Mouse (Mus musculus): ENCODE measurements at regions not wholly inside any gene's neighbourhood (a gene's known extent, or its start where the extent isn't known, plus 50 kb on each side); places are given as distances from the start of the nearest gene placed in this dataset.

DNA sequence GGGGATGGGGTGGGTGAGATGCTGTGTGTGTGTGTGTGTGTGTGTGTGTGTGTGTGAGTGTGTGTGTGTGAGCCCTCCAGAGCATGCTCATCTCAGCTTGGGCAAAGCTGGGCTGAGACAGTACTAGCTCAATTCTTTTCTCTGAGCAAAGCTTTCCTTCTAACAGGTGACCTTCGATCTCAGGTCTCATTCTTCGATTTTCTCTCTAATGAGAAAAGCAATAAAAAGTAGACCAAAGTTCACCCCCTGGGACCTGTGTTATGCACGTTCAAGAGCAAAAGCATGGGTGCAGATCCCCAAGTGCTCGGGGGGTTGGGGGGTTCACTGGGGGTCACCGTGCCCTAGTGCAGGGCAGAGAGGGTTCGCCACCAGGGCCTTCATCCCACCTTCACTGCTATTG, 103.1 kb upstream of the Slc22a12 start:
- DNase-seq (ENCODE audit: low spot score), result no peak

DNA sequence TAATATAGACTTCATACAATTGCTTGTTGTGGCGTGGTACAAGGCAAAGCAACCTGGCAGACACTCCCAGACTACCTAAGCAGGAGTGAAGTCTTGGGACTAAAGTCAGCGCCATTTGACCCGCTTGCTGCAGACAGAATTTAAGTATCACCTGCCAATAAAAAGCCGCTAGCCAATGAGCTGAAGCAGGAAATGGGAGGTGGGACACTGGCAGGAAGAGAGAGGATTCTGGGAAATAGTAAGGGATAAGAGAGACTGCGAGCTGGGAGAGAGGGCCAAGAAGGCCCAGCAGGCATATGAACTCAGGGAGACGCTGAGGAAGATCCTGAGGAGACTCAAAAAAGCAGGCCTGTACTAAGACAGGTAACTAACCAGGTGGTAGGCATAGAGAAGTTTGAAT, 102.0 kb upstream of the Slc22a12 start:
- DNase-seq (ENCODE audit: low spot score), result no peak

DNA sequence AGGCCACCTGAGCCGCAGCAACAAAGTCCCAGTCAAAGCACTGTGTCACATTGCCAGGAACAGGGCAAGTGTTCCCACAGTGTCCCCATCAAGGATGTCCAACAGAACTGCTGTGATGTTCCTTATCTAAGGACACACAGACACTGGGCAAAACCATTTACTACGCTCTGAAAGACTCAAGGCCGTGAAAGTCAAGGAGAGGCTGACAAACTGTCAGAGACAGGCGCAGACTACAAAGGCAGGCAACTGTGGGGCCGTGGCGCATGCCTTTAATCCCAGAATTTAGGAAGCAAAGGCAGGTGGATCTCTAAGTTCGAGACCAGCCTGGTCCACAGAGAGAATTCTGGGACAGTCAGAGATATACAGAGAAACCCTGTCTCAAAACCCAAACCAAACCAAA, 96.8 kb upstream of the Slc22a12 start:
- no peak for DNase-seq (ENCODE audit: low spot score)

DNA sequence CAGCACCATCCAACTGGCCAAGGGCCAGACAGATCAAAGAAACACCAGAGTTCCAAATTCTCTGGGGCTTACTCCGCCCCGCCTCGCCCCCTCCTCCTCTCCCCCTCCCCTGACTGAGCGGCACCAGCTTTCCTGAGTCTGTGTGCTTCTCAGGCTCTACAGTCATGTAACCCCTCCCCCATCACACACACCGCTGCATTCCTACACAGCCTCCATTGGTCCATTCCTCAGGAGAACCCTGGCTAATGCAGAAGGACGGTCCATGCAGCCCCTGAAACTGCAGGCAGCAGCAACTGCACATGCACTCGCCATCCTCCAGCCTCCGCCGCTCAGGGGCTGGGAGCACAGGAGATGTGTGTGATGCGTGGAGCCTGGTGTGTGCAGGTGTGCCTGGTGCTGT, 90.6 kb upstream of the Slc22a12 start:
- no peak for DNase-seq (ENCODE audit: low spot score)

DNA sequence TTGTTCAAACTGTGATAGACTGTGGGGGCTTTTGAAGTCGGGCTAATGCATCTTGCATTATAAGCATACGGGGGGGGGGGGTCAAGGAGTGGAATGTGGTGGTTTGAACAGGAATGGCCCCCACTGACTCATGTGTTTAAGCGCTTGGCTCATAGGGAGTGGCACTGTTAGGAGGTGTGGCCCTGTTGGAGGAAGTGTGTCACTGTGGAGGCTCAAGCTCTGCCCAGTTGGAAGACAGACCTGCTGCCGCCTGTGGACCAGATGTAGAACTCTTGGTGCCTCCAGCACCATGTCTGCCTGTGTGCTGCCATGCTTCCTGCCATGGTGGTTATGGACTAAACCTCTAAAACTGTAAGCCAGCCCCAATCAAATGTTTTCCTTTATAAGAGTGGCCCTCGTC, 89.0 kb upstream of the Slc22a12 start:
- DNase-seq (ENCODE audit: low spot score), result no peak

DNA sequence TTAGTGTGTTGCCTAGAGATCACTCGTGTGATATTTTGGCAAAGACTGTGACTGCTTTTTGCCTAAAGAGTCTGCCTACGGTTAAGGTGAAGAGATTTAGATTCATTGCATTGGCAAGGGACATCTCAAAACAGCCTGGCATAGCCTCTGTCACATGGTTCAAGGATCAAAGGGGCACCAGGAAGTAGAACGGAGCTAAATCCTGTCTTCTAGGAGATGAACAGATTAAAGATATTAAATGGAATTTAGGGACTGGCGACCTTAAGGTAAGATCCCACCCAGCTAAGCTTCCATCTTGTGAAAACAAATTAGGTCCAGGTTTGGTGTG, 87.7 kb upstream of the Slc22a12 start:
- no peak for DNase-seq (ENCODE audit: low spot score)

DNA sequence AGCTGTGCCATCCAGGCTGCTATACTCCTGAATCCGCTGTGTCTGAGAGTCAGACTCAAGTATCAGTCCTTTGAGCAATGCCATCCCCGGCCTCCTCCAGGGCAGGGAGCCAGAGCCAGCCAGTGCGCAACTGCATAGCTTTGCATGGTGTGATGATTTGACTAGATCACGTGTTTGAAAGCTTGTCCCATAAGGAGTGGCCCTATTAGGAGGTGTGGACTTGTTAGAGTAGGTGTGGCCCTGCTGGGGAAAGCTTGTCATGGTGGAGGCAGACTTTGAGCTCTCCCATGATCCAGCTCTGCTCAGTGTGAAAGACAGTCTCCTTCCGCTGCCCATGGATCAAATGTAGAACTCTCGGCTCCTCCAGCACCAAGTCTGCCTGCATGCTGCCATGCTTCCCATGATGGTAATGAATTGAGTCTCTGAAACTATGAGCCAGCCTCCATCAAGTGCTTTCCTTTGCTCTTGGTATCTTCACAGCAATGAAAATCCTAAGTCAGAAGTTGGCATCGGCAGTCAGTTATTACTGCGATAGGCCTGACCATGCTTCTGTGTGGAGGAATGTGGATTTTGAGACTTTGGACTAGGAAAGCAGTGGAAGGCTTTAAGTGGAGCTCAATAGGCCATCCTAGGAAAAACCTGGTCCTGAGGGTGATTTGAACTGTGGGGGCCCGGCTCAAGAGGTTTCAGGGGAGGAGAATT, 87.2 kb upstream of the Slc22a12 start:
- DNase-seq (ENCODE audit: low spot score), result no peak

DNA sequence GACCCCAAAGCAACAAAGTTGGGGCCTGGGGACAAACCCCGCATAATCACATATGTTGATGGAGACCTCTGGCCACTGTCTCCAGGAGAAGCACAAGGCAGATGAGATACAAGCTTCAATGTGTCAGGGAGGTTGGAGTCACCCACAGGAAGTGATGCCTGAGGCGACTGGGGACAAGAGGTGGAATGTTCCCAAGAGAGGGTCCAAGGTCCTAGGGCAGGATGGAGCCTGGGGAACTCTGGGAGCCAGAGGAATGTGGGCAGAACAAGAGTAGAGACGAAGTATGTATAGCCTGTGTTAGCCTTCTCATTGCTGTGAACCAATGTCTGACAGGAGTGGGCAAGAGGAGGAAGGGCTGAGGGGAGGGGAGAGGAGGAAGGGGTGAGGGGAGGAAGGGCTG, 82.7 kb upstream of the Slc22a12 start:
- no peak for DNase-seq (ENCODE audit: low spot score)

DNA sequence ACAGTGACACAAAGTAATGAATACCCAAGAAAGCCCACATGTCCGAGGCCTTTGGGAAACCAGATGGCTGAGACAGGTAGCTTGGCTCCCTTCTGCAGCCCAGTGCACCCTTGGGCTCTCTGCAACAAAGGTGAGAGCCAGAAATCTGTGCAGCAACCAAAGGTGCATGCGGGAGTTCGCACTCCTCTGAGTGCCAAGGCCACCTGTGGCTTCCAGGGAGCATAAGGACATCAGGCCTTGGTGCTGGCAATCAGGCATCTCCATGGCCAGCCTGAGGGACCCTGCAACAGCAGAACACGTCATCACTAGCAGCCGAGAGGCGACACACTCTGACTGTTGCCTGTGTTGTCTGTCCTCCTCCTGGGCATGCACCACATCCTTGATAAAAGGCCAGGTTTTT, 78.2 kb upstream of the Slc22a12 start:
- DNase-seq (ENCODE audit: low spot score), result no peak

DNA sequence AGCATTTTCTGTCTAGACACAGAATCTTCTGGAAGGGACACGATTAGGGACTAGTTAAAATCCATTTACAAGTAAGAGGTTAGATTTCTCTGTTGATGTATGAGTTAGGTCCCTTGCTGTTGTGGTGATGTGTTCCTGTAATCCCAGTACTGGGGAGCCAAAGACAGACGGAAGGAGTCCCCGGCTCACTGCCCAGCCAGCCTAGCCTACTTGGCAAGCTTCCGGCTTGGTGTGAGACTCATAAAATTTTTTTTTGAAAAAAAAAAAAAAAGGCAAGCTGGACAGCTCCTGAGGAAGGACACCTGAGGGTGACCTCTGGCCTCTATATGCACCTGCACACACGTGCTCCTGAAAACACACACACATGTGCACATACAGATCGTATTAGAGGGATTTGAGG, 76.7 kb upstream of the Slc22a12 start:
- no peak for DNase-seq (ENCODE audit: low spot score)

DNA sequence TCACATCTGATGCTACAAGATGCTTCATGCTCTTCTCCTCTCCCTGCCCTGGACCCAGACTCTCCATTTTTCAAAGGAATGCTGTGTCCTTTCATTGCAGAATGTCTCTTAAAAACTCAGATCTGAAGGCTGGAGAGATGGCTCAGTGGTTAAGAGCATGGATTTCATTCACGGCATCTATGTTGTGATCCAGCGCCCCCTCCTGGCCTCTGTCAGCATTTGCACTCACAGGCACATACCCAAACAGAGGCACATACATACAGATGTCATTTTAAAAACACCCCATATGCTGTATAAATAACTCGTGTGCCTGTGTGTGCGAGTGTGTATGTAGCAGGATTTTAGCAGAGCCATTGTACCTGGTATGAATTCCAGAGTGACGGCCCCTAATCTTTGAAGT, 73.8 kb upstream of the Slc22a12 start:
- DNase-seq (ENCODE audit: low spot score), result no peak

DNA sequence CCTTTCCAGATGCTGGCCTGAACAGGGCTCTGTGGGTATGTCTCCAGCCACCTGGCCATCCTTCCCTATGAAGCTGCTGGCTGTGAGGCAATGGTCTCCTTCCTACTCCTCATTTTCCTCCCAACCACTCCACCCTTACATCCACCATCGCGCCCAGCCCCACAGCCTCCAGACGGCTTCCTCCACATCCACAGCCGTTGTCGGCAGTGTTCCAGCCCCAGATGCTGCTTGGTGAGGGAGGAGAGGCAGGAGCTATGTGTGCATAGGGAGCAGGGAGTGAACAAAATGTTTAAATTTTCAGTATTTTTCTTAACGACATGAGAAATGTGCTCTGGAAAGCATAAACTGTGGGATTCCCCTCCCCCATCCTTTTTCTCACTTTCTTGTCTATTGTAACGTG, 69.6 kb upstream of the Slc22a12 start:
- no peak for DNase-seq (ENCODE audit: low spot score)

DNA sequence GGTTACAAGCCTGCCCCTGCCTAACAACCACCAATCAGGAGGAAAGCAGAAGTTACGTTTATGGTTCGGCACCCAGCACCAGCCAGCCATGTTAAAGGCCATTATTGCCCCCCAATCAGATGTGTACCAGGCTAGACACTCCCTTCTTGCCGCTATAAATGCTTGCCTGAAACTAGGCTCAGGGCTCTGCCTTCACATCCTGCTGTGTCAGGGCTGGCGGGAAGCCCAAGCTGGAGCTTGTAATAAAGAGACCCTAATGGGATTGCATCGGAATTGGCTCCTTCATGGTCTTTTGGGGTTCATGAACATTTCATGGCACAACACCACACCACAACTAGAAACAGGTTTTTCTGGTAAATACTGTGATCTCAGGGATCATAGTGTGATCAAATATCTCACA, 69.1 kb upstream of the Slc22a12 start:
- DNase-seq (ENCODE audit: low spot score), result no peak

DNA sequence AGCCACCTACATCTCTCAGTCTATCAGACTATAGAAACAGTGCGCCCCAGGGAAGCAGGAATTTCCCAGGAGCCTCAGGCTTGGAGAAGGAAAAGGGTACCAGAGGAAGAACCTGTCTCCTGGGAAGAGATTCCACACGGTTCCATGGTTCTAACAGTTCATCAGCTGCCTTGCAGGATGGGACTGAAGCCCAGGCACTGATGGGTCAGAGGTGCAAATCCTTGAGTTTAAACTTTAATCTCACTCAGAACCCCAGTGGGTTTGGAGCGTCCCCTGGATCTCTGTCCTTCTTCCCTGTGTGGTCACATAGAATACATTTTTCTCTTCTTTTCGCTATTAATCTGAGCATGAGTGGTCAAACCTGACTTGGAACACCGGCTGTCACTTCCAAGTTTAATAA, 67.9 kb upstream of the Slc22a12 start:
- DNase-seq (ENCODE audit: low spot score), result no peak

DNA sequence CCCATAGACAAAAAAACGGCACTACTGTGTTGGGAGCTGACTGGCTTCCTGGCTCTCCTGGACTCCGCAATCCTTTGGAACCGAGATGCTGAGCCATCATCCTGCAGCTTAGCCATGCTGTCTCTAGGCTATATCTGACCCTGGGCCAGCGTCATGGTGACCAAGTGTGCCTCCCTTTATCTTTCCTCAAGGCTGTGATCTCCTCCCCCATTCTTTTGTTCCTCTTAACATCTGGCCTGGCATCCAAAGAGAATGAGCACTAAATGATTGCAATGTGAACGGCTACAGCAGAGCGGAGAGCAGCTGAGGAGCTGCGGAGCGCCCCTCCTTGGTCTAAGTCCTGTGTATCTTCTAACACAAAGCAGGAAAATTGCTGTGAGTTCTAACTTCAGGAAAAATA, 67.2 kb upstream of the Slc22a12 start:
- DNase-seq (ENCODE audit: low spot score), result peak; percentile 33

DNA sequence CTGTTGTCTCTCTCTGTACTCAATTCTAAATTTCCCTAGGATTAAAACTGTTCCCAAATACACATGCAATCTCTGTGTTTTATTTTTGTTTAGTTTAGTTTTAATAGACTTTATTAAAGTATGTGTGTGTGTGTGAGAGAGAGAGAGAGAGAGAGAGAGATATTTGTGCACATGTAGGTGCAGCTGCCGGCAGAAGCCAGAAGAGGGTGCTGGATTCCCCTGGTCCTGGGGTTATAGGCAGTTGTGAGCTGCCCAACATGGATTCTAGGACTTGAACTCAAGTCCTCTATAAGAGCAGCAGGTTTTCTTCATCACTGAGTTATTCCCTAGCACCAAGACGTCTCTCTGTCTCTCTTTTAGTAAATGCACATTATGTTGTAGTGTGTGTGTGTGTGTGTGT, 64.7 kb upstream of the Slc22a12 start:
- DNase-seq (ENCODE audit: low spot score), result no peak

DNA sequence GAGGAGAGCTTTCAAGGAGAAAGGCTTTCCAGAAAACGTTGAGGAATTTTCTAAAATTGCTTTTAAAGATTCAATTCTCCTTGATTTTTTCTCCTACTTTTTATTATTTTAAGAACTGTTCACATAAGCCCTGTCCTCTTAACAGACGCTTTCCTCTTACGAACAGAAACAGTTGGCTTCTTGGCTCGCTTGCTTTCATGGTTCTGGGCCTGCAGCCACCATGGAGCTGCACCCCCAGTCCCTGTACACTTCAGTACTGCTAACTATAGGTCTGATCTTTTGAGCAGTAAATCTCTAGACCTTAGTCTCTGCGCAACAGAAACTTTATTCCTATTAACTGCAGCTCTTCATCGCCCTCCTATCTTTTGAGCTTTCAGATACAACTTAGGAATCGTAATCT, 63.8 kb upstream of the Slc22a12 start:
- no peak for DNase-seq (ENCODE audit: low spot score)

DNA sequence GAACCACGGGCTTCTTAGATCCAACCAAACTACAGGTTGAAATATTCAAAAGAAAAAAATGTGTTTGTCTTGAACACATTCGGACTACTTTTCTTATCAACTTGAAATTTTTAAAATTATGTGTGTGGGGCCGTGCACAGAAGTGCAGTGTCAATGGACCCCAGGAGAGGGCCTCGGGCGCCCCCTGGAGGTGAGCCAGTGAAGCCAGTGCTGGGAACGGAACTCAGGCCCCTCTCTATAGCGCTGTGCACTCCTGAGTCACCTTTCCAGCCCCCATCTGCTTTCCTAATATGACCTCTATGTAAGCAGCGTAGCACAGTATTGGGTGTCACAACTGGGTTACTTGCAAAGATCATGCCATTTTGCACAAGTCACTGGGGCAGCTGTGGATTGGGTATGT, 61.9 kb upstream of the Slc22a12 start:
- no peak for DNase-seq (ENCODE audit: low spot score)

DNA sequence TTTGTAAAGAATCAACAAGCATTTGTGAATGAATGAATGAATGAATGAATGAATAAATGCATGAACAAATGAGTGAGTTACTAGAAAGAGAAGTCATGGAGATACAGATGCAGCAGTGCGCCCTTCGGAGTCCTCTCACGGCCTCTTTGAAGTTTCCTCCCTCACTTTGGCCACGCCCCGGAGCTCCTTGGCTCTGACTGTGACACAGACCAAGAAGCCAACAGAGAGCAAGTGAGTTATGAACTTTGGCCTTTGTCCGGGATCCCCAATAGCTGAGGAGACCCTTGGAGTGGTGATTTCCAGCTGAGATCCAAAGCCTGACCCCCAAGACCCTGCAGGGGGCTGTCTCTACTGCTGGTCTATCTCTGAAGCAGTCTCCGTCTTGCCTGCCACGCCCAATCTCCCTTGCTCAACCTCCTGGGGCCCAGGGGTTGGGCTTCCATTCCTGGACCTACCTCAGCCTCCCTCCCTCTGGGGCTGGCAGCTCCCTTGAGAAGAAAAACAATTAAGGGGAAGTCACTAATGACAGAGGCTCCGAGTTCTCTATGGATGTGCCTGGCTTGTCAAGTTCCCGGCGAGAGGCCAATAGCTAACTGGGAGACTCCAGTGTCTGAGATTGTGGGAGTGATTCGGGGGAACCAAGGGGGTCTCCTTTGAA, 58.2 kb upstream of the Slc22a12 start:
- DNase-seq (ENCODE audit: low spot score), result no peak

DNA sequence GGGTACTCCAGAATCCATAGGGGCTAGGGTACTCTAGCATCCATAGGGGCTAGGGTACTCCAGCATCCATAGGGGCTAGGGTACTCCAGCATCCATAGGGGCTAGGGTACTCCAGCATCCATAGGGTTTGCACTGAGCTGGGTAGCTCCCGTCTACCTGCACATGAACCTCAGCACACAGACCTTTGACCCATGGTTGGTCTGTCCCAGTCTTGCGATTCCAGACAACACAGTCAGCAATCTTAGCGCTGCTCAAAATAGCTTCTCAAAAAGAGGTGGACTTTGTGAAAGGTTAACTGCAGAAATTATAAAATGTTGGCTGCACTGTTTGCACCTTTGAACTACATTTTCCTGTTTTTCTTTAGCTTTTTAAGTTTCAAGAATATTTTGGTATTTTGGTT, 56.4 kb upstream of the Slc22a12 start:
- no peak for DNase-seq (ENCODE audit: low spot score)

DNA sequence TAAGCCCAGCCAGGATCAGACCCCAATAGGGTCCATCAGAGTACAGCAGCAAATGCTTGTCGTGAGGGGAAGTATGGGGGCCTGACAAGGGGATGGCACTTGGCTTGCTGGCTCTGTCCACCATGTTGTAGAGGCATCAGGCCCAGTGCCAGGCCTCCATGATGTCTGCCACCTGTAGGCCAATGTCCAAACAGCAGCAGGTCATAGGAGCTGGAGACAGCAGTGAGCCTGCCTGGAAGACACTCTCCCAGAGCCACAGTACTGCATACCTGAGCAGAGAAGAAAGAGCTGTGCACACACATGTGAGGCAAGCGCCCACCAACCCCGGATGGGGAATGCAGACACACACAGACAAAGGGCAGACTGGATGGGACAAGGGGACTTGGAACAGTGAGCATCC, 55.4 kb upstream of the Slc22a12 start:
- no peak for DNase-seq (ENCODE audit: low spot score)

DNA sequence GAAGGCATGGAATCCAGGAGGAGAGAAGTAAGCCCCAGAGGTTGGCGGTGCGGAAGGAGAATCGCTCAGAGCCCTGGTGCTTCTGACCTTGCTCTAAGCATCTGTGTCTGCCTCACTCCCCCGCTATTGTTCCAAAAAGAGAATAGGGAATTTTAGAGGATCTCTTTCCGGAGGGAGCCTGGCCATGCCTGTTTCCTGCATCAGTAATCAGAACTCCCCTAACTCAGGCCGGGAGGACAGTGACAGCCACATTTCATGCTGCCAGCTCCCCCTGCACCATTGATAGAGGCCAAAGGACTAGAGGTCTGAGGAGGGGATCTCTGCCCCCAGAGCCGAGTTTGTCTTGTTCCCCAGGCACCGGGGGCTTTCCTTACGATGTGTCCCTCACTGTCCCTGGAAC, 53.0 kb upstream of the Slc22a12 start:
- no peak for DNase-seq (ENCODE audit: low spot score)

All from ovary, adult 18-20 months (tissue).